Mouse (Mus musculus) thymus, adult 2 months (tissue): ENCODE measurements around the gene Stk32c.

ENCODE experiments used
- CTCF ChIP-seq: fragments of 200-500 bp; IDR thresholded peaks from 2 replicates; pipeline ENCODE4 v1.5.1; 2012; ENCODE audit warnings: mild to moderate bottlenecking, control low read depth, low read length, moderate library complexity, borderline replicate concordance; ENCODE audit not compliant: control insufficient read depth, poor library complexity, insufficient read depth; ENCODE audit errors: extremely low read depth
- POLR2A ChIP-seq: fragments of 200-500 bp; IDR thresholded peaks from 2 replicates; pipeline ENCODE4 v1.6.1; 2012; ENCODE audit warnings: mild to moderate bottlenecking, low read length, control low read depth, moderate library complexity; ENCODE audit not compliant: control insufficient read depth, poor library complexity, insufficient read depth; ENCODE audit errors: extremely low read depth

DNA sequence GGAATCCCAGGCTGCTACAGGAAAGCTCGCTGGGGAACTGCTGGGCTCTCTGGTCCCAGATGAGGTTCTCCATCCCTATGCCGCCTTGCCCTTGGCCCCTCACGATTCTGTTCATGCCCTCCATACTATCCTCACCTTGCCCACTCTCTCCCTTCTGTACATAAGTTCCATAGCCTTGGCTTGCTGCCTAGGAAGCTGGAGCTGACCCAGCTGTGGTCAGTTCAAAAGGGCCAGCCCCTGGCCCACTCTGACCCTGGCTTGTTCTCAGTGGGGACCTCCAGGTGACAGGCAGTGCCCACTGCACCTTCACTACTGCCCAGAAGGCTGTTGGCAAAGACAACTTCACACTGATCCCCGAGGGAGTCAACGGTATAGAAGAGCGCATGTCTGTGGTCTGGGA lies 116.7 kb downstream of the Stk32c start:
- TF ChIP-seq CTCF (no peak), POLR2A (no peak)
